25 mouse cellular contexts compared by ENCODE assay signal in the genomic region with DNA sequence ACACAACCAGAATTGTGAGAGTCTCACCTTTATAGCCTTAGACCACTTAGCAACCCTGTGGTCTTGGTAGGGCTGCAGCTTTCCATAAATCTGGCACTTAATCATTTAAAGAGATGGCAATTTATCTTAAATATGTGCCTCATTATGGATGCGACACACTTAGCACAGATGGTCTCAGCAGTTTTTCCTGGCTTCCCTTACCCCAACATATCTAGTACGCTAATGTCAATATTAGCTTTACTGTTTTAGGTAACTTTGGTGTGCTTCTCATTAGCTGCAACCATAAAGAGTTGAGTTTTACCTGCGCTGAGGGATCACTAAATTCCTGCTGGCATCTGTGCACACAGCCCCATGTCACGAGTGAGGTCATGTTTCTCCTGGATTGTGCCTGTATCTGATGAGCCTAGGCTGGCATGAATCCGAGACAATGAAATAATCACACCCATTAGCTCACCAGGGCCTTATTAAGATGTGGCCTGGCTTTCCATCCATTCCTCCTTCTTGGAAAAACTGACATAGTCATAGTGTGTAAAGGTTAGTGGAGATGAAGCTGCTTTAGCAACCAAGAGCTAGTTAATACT.
A peak's percentile ranks its signal among the peaks of the same experiment; 100 is the strongest.
DNase-seq lines count a peak whose midpoint lies in the region; ATAC-seq and TF ChIP-seq lines count a peak whose summit lies in the region.
"Had no signal": no experiment of that assay in that cellular context is flagged by ENCODE, and none has a peak within 500 bp of the region (broad histone marks: within the 10 kb centered on the region; RNA-seq: fewer than 3 reads in every experiment).

No protein-coding gene starts in this region.

- H3K9ac ChIP-seq in lung, embryonic 15.5 days: no peak overlapping the region
- H3K9ac ChIP-seq in neural tube, embryonic 15.5 days (replicated peaks): no peak overlapping the region
- H3K9ac ChIP-seq: heart, embryonic 12.5 days; hindbrain, embryonic 12.5 days; liver, embryonic 12.5 days had no signal

- intact Hi-C loops in gastrocnemius, adult 2 months (cut with DNase I): no loop called here

- no peak for ATAC-seq in lung, embryonic 15.5 days (ENCODE audit: borderline replicate concordance, extremely low read depth, low FRiP score, low TSS enrichment)
- ATAC-seq in neural tube, embryonic 15.5 days (ENCODE audit: low FRiP score): no peak; the same call in 1 of the 2 replicates
- ATAC-seq: liver, embryonic 12.5 days had no signal

- no peaks in the 10 kb centered on the region for H3K36me3 ChIP-seq in lung, embryonic 15.5 days
- H3K36me3 ChIP-seq in limb, embryonic 10.5 days: 0 out of 2 replicates have a peak, but pooled peaks cover 4% of the 10 kb centered on the region
- no peaks in the 10 kb centered on the region for H3K36me3 ChIP-seq in neural tube, embryonic 15.5 days
- H3K36me3 ChIP-seq: G1E; liver, embryonic 12.5 days had no signal

- peaks cover 25% of the 10 kb centered on the region for H3K4me1 ChIP-seq in lung, embryonic 15.5 days
- peaks cover 22% of the 10 kb centered on the region for H3K4me1 ChIP-seq in limb, embryonic 10.5 days
- H3K4me1 ChIP-seq in neural tube, embryonic 15.5 days: peaks cover 16% of the 10 kb centered on the region

- TF ChIP-seq CTCF in gastrocnemius, adult 2 months (IDR thresholded peaks at IDR 0.05): no peak

- H3K4me3 ChIP-seq in gastrocnemius, adult 2 months: no peak overlapping the region
- no peak overlapping the region for H3K4me3 ChIP-seq in lung, embryonic 15.5 days
- H3K4me3 ChIP-seq in limb, embryonic 10.5 days: no peak overlapping the region
- H3K4me3 ChIP-seq in neural tube, embryonic 15.5 days (replicated peaks): no peak overlapping the region
- H3K4me3 ChIP-seq: heart, embryonic 12.5 days; hindbrain, embryonic 12.5 days; left cerebral cortex, adult 2 months; liver, embryonic 12.5 days had no signal

- 0 out of 2 replicates have a peak, but pooled peaks cover 4% of the 10 kb centered on the region for H3K9me3 ChIP-seq in lung, embryonic 15.5 days
- peaks cover 6% of the 10 kb centered on the region for H3K9me3 ChIP-seq in limb, embryonic 10.5 days (replicated peaks)
- peaks cover 4% of the 10 kb centered on the region; the same call in 1 of the 2 replicates for H3K9me3 ChIP-seq in neural tube, embryonic 15.5 days (replicated peaks)

- no peak overlapping the region for H3K4me2 ChIP-seq in lung, embryonic 15.5 days
- H3K4me2 ChIP-seq in neural tube, embryonic 15.5 days: no peak overlapping the region
- H3K4me2 ChIP-seq: heart, embryonic 12.5 days; hindbrain, embryonic 12.5 days; liver, embryonic 12.5 days; midbrain, embryonic 11.5 days had no signal

- WGBS in lung, embryonic 15.5 days: 52% methylated on average over 5 of the region's 5 CpGs
- 68% methylated on average over 5 of the region's 5 CpGs for WGBS in limb, embryonic 10.5 days
- WGBS in neural tube, embryonic 15.5 days: 60% methylated on average over 5 of the region's 5 CpGs

- H3K27ac ChIP-seq in gastrocnemius, adult 2 months: no peak overlapping the region; the same call in 1 of the 2 replicates
- 0 out of 2 replicates have a peak overlapping the region, but pooled peaks have one; percentile 8 for H3K27ac ChIP-seq in lung, embryonic 15.5 days
- H3K27ac ChIP-seq in limb, embryonic 10.5 days: peak overlapping the region; percentile 37; the same call in 1 of the 2 replicates
- 0 out of 2 replicates have a peak overlapping the region, but pooled peaks have one; percentile 19 for H3K27ac ChIP-seq in neural tube, embryonic 15.5 days (replicated peaks)
- H3K27ac ChIP-seq: kidney, postnatal 0 days; left cerebral cortex, adult 2 months; liver, embryonic 12.5 days had no signal

- H3K27me3 ChIP-seq in lung, embryonic 15.5 days: no peaks in the 10 kb centered on the region
- H3K27me3 ChIP-seq in limb, embryonic 10.5 days (ENCODE audit: low read depth, poor library complexity, severe bottlenecking): no peaks in the 10 kb centered on the region
- H3K27me3 ChIP-seq in neural tube, embryonic 15.5 days (replicated peaks): no peaks in the 10 kb centered on the region
- H3K27me3 ChIP-seq: CH12.LX; heart, embryonic 12.5 days; hindbrain, embryonic 12.5 days; liver, embryonic 12.5 days had no signal

- DNase-seq in gastrocnemius, adult 2 months: peak; percentile 32
- DNase-seq in gastrocnemius, adult 18-20 months (ENCODE audit: low spot score): no peak
- no peak for DNase-seq in lung, postnatal 4 days
- no peak for DNase-seq in limb, embryonic 10.5 days (ENCODE audit: low spot score)
- no peak for DNase-seq in retina, postnatal 1 day
- no peak for DNase-seq in thymus, postnatal 10 days (ENCODE audit: low spot score in 2 of 2)
- DNase-seq: adrenal gland, adult 2 months; cerebellum, adult 2 months; cerebellum, postnatal 25 days; embryo, embryonic 11 days; heart, postnatal 14 days; kidney, adult 18-20 months; lung, adult 18-20 months; lung, postnatal 36 days; thymus, postnatal 36 days had no signal
